Mouse (Mus musculus) stomach, embryonic 16.5 days (tissue): ENCODE data around the gene Ep300. TPM values are rescaled to one million over a fixed set of nuclear protein-coding genes. Genes with fewer than 3 reads are reported as not detected.
"Not testable (repeated sequence)": the region's sequence is repeated elsewhere in the genome, so short reads cannot be mapped to it uniquely, and the experiment has no call there.

Source experiments
- ATAC-seq: fragments of 200-750 bp; cut with Nextera tagmentation; 2 replicates; pipeline ENCODE4 v1.8.0; 2017; ENCODE audit warnings: moderate number of reproducible peaks, moderate TSS enrichment; ENCODE audit not compliant: insufficient read depth, low FRiP score
- H3K27ac ChIP-seq: fragments of 300-500 bp; sonication (generic); 2 replicates; pipeline ENCODE4 v1.5.1; 2014; ENCODE audit warnings: low read length
- H3K27me3 ChIP-seq: fragments of 300-500 bp; sonication (generic); 2 replicates; pipeline ENCODE4 v1.6.1; 2014; ENCODE audit warnings: low read length, control low read depth, mixed read lengths; ENCODE audit not compliant: control insufficient read depth, insufficient read depth
- H3K36me3 ChIP-seq: fragments of 300-500 bp; sonication (generic); 2 replicates; pipeline ENCODE4 v1.6.1; 2014; ENCODE audit warnings: low read length; ENCODE audit not compliant: control insufficient read depth, insufficient read depth
- H3K4me1 ChIP-seq: fragments of 300-500 bp; sonication (generic); 2 replicates; pipeline ENCODE4 v1.6.1; 2014; ENCODE audit warnings: low read length, control low read depth, mixed read lengths; ENCODE audit not compliant: control insufficient read depth, insufficient read depth
- H3K4me2 ChIP-seq: fragments of 300-500 bp; sonication (generic); 2 replicates; pipeline ENCODE4 v1.6.1; 2014; ENCODE audit warnings: low read depth, low read length, mixed read lengths
- H3K4me3 ChIP-seq: fragments of 300-500 bp; sonication (generic); replicated peaks from 2 replicates; pipeline ENCODE4 v1.5.1; 2014; ENCODE audit warnings: mild to moderate bottlenecking, low read length
- H3K9ac ChIP-seq: fragments of 300-500 bp; sonication (generic); 2 replicates; pipeline ENCODE4 v1.6.1; 2014; ENCODE audit warnings: low read length
- H3K9me3 ChIP-seq: fragments of 300-500 bp; sonication (generic); replicated peaks from 2 replicates; pipeline ENCODE4 v1.6.1; 2016; ENCODE audit warnings: low read length, control low read depth; ENCODE audit not compliant: control insufficient read depth
- WGBS: fragments of 180-500 bp; shearing (Covaris S2); extraction: QIAGEN DNeasy Blood & Tissue Kit; methylation state at CpG from one replicate; pipeline ENCODE4 v1.1.7; 2014; 5-methylcytosine and 5-hydroxymethylcytosine counted together
- polyA plus RNA-seq: library from polyadenylated mRNA; unstranded; fragments of >200 nt; fragmentation: Nextera tagmentation; extraction: Ambion mirVana; gene quantifications from 2 replicates; pipeline ENCODE4 v1.2.1, GENCODE M21; 2015

Ep300 gene
- polyA plus RNA-seq, 1 experiment from 2014 or later = 15.3 TPM

GRCm38 (mm10) chr15:81693967-81694881, 109.1 kb downstream of the Ep300 start:
- peak; percentile 80; the same call in 1 of the 2 replicates for ATAC-seq
- Histone ChIP-seq H3K4me3 (peak overlapping the region; percentile 58), H3K9me3 (no peaks in the 10 kb centered on the region), H3K4me2 (peak overlapping the region; percentile 100), H3K27ac (no peak overlapping the region), H3K27me3 (peaks cover 21% of the 10 kb centered on the region), H3K4me1 (peaks cover 6% of the 10 kb centered on the region; the same call in 1 of the 2 replicates), H3K9ac (peak overlapping the region; percentile 82), H3K36me3 (no peaks in the 10 kb centered on the region)
- WGBS = 1% methylated on average over 101 of the region's 107 CpGs

GRCm38 (mm10) chr15:81694891-81695290, 109.7 kb downstream of the Ep300 start:
- peak overlapping the region; percentile 58 for H3K4me3 ChIP-seq
- ATAC-seq = no peak

GRCm38 (mm10) chr15:81697175-81697574, 112.0 kb downstream of the Ep300 start, which contains the start of gene Chadl:
Gene Chadl (minus strand): TSS chr15:81697287.
- Histone ChIP-seq H3K4me3 (no peak within 1 kb of the TSS), H3K27ac (no peak within 1 kb of the TSS), H3K4me2 (no peak within 1 kb of the TSS), H3K9ac (no peak within 1 kb of the TSS), H3K4me1 (peaks cover 6% of the 10 kb centered on the region; the same call in 1 of the 2 replicates), H3K27me3 (peaks cover 17% of the 10 kb centered on the region), H3K9me3 (no peaks in the 10 kb centered on the region), H3K36me3 (no peaks in the 10 kb centered on the region)
- ATAC-seq = no peak
- 58% methylated on average over 7 of the region's 7 CpGs for WGBS

More at GRCm38 (mm10) chr15:81694891-81695290, 109.7 kb downstream of the Ep300 start:
- Histone ChIP-seq H3K27me3 (peaks cover 21% of the 10 kb centered on the region), H3K27ac (no peak overlapping the region), H3K9ac (peak overlapping the region; percentile 82), H3K4me2 (peak overlapping the region; percentile 100), H3K9me3 (no peaks in the 10 kb centered on the region), H3K4me1 (peaks cover 6% of the 10 kb centered on the region; the same call in 1 of the 2 replicates), H3K36me3 (no peaks in the 10 kb centered on the region)
- 30% methylated on average over 19 of the region's 19 CpGs for WGBS

GRCm38 (mm10) chr15:81697847-81698246, 112.7 kb downstream of the Ep300 start:
- peaks cover 11% of the 10 kb centered on the region for H3K27me3 ChIP-seq
- no peaks in the 10 kb centered on the region for H3K9me3 ChIP-seq
- no peak for ATAC-seq
- H3K36me3 ChIP-seq = no peaks in the 10 kb centered on the region
- H3K4me2 ChIP-seq = no peak overlapping the region
- WGBS = 38% methylated on average over 3 of the region's 3 CpGs
- peaks cover 6% of the 10 kb centered on the region; the same call in 1 of the 2 replicates for H3K4me1 ChIP-seq
- no peak overlapping the region for H3K27ac ChIP-seq
- no peak overlapping the region for H3K9ac ChIP-seq
- H3K4me3 ChIP-seq = no peak overlapping the region

GRCm38 (mm10) chr15:81698532-81698931, 113.4 kb downstream of the Ep300 start:
- Histone ChIP-seq H3K4me3 (no peak overlapping the region), H3K9ac (no peak overlapping the region), H3K9me3 (no peaks in the 10 kb centered on the region), H3K4me2 (no peak overlapping the region), H3K27ac (no peak overlapping the region), H3K27me3 (peaks cover 5% of the 10 kb centered on the region; the same call in 1 of the 2 replicates), H3K4me1 (peaks cover 6% of the 10 kb centered on the region; the same call in 1 of the 2 replicates), H3K36me3 (no peaks in the 10 kb centered on the region)
- WGBS = 64% methylated on average over 2 of the region's 2 CpGs
- no peak for ATAC-seq

GRCm38 (mm10) chr15:81700161-81700560, 115.0 kb downstream of the Ep300 start:
- no peak for ATAC-seq
- H3K4me2 ChIP-seq = no peak overlapping the region
- H3K9me3 ChIP-seq = no peaks in the 10 kb centered on the region
- H3K27me3 ChIP-seq = 0 out of 2 replicates have a peak, but pooled peaks cover 1% of the 10 kb centered on the region
- no peak overlapping the region for H3K4me3 ChIP-seq
- H3K36me3 ChIP-seq = peaks cover 3% of the 10 kb centered on the region
- H3K27ac ChIP-seq = no peak overlapping the region
- no peak overlapping the region for H3K9ac ChIP-seq
- H3K4me1 ChIP-seq = no peaks in the 10 kb centered on the region
- 64% methylated on average over 2 of the region's 2 CpGs for WGBS

- no peaks in the 10 kb centered on the region for H3K27me3 ChIP-seq
- H3K4me1 ChIP-seq = no peaks in the 10 kb centered on the region
- no peak for ATAC-seq
- no peak overlapping the region for H3K4me3 ChIP-seq
- H3K27ac ChIP-seq = no peak overlapping the region
- peaks cover 8% of the 10 kb centered on the region for H3K36me3 ChIP-seq
- H3K9ac ChIP-seq = no peak overlapping the region
- no peak overlapping the region for H3K4me2 ChIP-seq
- WGBS = 54% methylated on average over 8 of the region's 8 CpGs
- no peaks in the 10 kb centered on the region for H3K9me3 ChIP-seq
Measured at GRCm38 (mm10) chr15:81700601-81701000, 115.5 kb downstream of the Ep300 start.

- not testable (repeated sequence) for H3K27ac ChIP-seq, H3K4me2 ChIP-seq, H3K4me3 ChIP-seq, H3K4me1 ChIP-seq, H3K27me3 ChIP-seq, H3K9me3 ChIP-seq, H3K9ac ChIP-seq, ATAC-seq
- WGBS = 75% methylated on average over 4 of the region's 4 CpGs
- H3K36me3 ChIP-seq = peaks cover 15% of the 10 kb centered on the region
Measured at GRCm38 (mm10) chr15:81701350-81701749, 116.2 kb downstream of the Ep300 start.
